Mouse (Mus musculus): ENCODE measurements around the gene Laptm5.

The Laptm5 gene

GRCm38 (mm10) chr4:130913077-130913476 lies at the start of gene Laptm5:
Gene Laptm5, plus strand, starts transcription at chr4:130913125.
- H3K4me3 ChIP-seq (replicated peaks; ENCODE audit: low read length), result peak within 1 kb of the TSS; percentile 76
- no peaks in the 10 kb centered on the region for H3K9me3 ChIP-seq (ENCODE audit: low read length)
- no peaks in the 10 kb centered on the region for H3K27me3 ChIP-seq (ENCODE audit: insufficient read depth, low read length)
- peaks cover 18% of the 10 kb centered on the region for H3K36me3 ChIP-seq (ENCODE audit: insufficient read depth, low read length)
- H3K4me1 ChIP-seq (replicated peaks; ENCODE audit: low read depth, low read length), result peaks cover 98% of the 10 kb centered on the region
- TF ChIP-seq POU5F1 (IDR thresholded peaks at IDR 0.05; ENCODE audit: borderline replicate concordance, low read length), result no peak
- TF ChIP-seq NANOG (IDR thresholded peaks at IDR 0.05; ENCODE audit: borderline replicate concordance, low read length), result no peak
- no peak for TF ChIP-seq CTCF (conservative IDR thresholded peaks at IDR 0.05; ENCODE audit: low read length)

DNA sequence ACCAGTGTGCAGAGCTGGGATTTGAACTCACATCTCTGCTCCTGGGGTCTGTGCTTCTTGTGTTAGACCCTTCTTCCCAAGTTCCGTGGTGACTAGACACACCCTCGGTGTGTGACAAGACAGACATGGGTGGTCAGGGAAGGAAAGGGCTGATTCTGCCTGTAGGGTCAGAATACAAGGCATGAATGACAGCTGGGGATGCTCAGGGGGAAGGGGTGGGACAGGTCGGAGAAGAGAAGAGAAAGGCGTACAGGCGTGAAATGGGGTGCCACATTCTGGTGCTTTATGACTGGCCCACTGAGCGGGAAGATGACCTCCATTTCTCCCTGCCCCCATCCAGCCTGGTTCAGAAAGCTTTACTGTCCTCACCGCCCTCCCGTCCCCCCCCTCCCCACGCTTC lies 47.5 kb upstream of the Laptm5 start:
- TF ChIP-seq CTCF (conservative IDR thresholded peaks at IDR 0.05; ENCODE audit: low read length) (no peak), POU5F1 (IDR thresholded peaks at IDR 0.05; ENCODE audit: borderline replicate concordance, low read length) (no peak), NANOG (IDR thresholded peaks at IDR 0.05; ENCODE audit: borderline replicate concordance, low read length) (no peak)
- H3K4me3 ChIP-seq (replicated peaks; ENCODE audit: low read length), result no peak overlapping the region
- H3K36me3 ChIP-seq (ENCODE audit: insufficient read depth, low read length), result no peaks in the 10 kb centered on the region
- H3K9me3 ChIP-seq (ENCODE audit: low read length), result no peaks in the 10 kb centered on the region
- H3K4me1 ChIP-seq (replicated peaks; ENCODE audit: low read depth, low read length), result peaks cover 22% of the 10 kb centered on the region
- peaks cover 78% of the 10 kb centered on the region for H3K27me3 ChIP-seq (ENCODE audit: insufficient read depth, low read length)

GRCm38 (mm10) chr4:130865901-130866371 lies 47.0 kb upstream of the Laptm5 start:
- no peak for TF ChIP-seq NANOG (IDR thresholded peaks at IDR 0.05; ENCODE audit: borderline replicate concordance, low read length)
- TF ChIP-seq POU5F1 (IDR thresholded peaks at IDR 0.05; ENCODE audit: borderline replicate concordance, low read length), result no peak
- TF ChIP-seq CTCF (conservative IDR thresholded peaks at IDR 0.05; ENCODE audit: low read length), result no peak
- Histone ChIP-seq H3K27me3 (ENCODE audit: insufficient read depth, low read length) (peaks cover 74% of the 10 kb centered on the region), H3K4me1 (replicated peaks; ENCODE audit: low read depth, low read length) (peaks cover 22% of the 10 kb centered on the region), H3K36me3 (ENCODE audit: insufficient read depth, low read length) (no peaks in the 10 kb centered on the region), H3K4me3 (replicated peaks; ENCODE audit: low read length) (no peak overlapping the region), H3K9me3 (ENCODE audit: low read length) (no peaks in the 10 kb centered on the region)

DNA sequence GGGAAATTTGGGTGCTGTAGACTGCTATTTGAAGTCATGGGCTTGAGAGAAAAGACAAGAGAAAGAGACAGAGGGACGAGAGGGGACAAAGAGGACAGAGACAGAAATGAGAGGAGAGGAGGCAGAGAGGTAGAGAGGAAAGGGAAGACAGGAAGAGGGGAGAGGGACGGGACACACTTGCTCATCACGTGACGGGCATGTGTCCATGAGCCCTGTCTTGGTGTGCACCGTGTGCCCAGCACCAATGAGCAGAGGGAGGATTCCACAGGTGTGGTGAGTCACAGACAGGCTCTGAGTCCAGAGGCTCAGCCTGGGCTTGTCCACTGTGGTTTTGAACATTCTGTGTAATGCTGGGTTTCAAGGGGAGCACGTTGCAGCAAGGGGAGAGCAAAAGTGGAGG lies 45.0 kb upstream of the Laptm5 start:
- Histone ChIP-seq H3K27me3 (ENCODE audit: insufficient read depth, low read length) (peaks cover 54% of the 10 kb centered on the region), H3K4me1 (replicated peaks; ENCODE audit: low read depth, low read length) (peaks cover 8% of the 10 kb centered on the region), H3K4me3 (replicated peaks; ENCODE audit: low read length) (no peak overlapping the region), H3K36me3 (ENCODE audit: insufficient read depth, low read length) (no peaks in the 10 kb centered on the region), H3K9me3 (ENCODE audit: low read length) (no peaks in the 10 kb centered on the region)
- no peak for TF ChIP-seq CTCF (conservative IDR thresholded peaks at IDR 0.05; ENCODE audit: low read length)
- no peak for TF ChIP-seq POU5F1 (IDR thresholded peaks at IDR 0.05; ENCODE audit: borderline replicate concordance, low read length)
- no peak for TF ChIP-seq NANOG (IDR thresholded peaks at IDR 0.05; ENCODE audit: borderline replicate concordance, low read length)

- TF ChIP-seq CTCF (conservative IDR thresholded peaks at IDR 0.05; ENCODE audit: low read length), result no peak
- TF ChIP-seq POU5F1 (IDR thresholded peaks at IDR 0.05; ENCODE audit: borderline replicate concordance, low read length), result no peak
- no peak for TF ChIP-seq NANOG (IDR thresholded peaks at IDR 0.05; ENCODE audit: borderline replicate concordance, low read length)
- Histone ChIP-seq H3K9me3 (ENCODE audit: low read length) (no peaks in the 10 kb centered on the region), H3K36me3 (ENCODE audit: insufficient read depth, low read length) (no peaks in the 10 kb centered on the region), H3K4me1 (replicated peaks; ENCODE audit: low read depth, low read length) (peaks cover 8% of the 10 kb centered on the region), H3K27me3 (ENCODE audit: insufficient read depth, low read length) (peaks cover 45% of the 10 kb centered on the region), H3K4me3 (replicated peaks; ENCODE audit: low read length) (no peak overlapping the region)
Measured at GRCm38 (mm10) chr4:130868803-130869202, 44.1 kb upstream of the Laptm5 start.

DNA sequence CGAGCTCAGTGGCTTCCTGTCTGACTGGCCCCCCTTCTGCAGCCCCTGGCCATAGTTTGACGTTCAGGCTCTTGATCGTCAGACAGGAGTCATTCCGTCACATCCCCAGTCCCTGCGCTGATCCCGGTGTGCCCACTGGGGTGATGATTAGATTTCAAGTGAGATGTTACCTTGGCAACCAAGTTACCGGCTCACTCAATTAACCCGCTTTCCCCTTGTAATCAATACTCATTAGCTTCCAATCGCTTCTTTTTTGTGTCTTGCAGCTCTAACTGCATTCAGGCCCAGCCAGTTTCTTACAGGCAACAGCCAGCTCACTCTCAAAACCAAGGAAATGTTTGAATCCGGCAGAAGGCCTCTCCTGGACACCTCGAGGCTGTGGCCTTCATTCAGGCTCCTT lies 40.5 kb upstream of the Laptm5 start:
- Histone ChIP-seq H3K9me3 (ENCODE audit: low read length) (no peaks in the 10 kb centered on the region), H3K4me1 (replicated peaks; ENCODE audit: low read depth, low read length) (0 out of 2 replicates have a peak, but pooled peaks cover 7% of the 10 kb centered on the region), H3K27me3 (ENCODE audit: insufficient read depth, low read length) (peaks cover 48% of the 10 kb centered on the region), H3K36me3 (ENCODE audit: insufficient read depth, low read length) (no peaks in the 10 kb centered on the region), H3K4me3 (replicated peaks; ENCODE audit: low read length) (no peak overlapping the region)
- TF ChIP-seq NANOG (IDR thresholded peaks at IDR 0.05; ENCODE audit: borderline replicate concordance, low read length) (no peak), CTCF (conservative IDR thresholded peaks at IDR 0.05; ENCODE audit: low read length) (no peak), POU5F1 (IDR thresholded peaks at IDR 0.05; ENCODE audit: borderline replicate concordance, low read length) (no peak)

DNA sequence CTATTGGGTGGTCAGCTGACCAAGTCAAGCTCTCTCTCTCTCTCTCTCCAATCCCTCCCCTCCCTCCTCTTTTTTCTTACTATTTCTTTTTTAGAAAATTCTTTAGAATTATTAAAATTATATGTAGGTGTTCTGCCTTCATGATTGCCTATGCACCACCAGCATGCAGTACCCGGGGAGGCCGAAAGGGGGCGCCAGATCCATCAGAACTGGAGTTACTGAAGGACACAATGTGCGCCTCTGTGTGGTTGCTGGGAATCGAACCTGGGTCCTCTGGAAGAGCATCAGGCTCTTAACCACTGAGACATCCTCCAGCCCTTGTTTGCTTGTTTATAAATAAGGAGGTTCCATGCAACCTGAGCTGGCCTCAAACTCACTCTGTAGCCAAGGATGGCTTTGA lies 39.5 kb upstream of the Laptm5 start:
- Histone ChIP-seq H3K9me3 (ENCODE audit: low read length) (no peaks in the 10 kb centered on the region), H3K4me3 (replicated peaks; ENCODE audit: low read length) (no peak overlapping the region), H3K27me3 (ENCODE audit: insufficient read depth, low read length) (peaks cover 40% of the 10 kb centered on the region), H3K36me3 (ENCODE audit: insufficient read depth, low read length) (no peaks in the 10 kb centered on the region), H3K4me1 (replicated peaks; ENCODE audit: low read depth, low read length) (peaks cover 10% of the 10 kb centered on the region; the same call in 1 of the 2 replicates)
- TF ChIP-seq CTCF (conservative IDR thresholded peaks at IDR 0.05; ENCODE audit: low read length), result peak; percentile 97
- TF ChIP-seq NANOG (IDR thresholded peaks at IDR 0.05; ENCODE audit: borderline replicate concordance, low read length), result no peak

DNA sequence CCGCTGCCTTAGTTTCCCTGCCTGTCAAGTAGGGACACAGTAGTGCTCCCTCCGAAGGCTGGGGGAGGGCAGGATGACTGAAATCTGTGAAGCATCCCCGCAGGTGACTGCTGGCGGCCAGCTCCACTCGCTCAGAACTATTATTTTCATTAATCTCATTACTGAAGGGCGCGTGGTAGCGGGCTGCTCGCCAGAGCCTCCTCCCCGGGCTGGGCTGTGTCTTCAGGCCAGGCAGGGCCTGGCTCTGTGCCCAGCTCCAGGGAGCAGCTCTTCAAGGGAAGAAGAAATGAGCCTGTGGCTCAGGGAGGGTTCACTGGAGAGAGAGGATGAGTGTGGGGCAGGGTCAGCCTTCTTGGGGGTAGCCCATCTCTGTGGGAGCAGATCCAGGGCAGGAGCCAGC lies 38.3 kb upstream of the Laptm5 start:
- TF ChIP-seq POU5F1 (IDR thresholded peaks at IDR 0.05; ENCODE audit: borderline replicate concordance, low read length) (no peak), CTCF (conservative IDR thresholded peaks at IDR 0.05; ENCODE audit: low read length) (no peak), NANOG (IDR thresholded peaks at IDR 0.05; ENCODE audit: borderline replicate concordance, low read length) (no peak)
- H3K27me3 ChIP-seq (ENCODE audit: insufficient read depth, low read length), result peaks cover 40% of the 10 kb centered on the region
- no peaks in the 10 kb centered on the region for H3K9me3 ChIP-seq (ENCODE audit: low read length)
- no peak overlapping the region for H3K4me3 ChIP-seq (replicated peaks; ENCODE audit: low read length)
- H3K36me3 ChIP-seq (ENCODE audit: insufficient read depth, low read length), result no peaks in the 10 kb centered on the region
- H3K4me1 ChIP-seq (replicated peaks; ENCODE audit: low read depth, low read length), result peaks cover 13% of the 10 kb centered on the region
